Mouse (Mus musculus): ENCODE measurements around the gene Limk1. TPM values are rescaled to one million over a fixed set of nuclear protein-coding genes. Genes with fewer than 3 reads are reported as not detected.

Limk1 gene
- polyA plus RNA-seq, 1 experiment from 2014 or later: 20.3 TPM

Other genes starting within 250 kb of the Limk1 start
- gene Gtf2ird1, start 231.9 kb downstream of the Limk1 start, polyA plus RNA-seq (2015; fragmentation: Nextera tagmentation; extraction: Ambion mirVana): 63.1 and 85.8 TPM in 2 replicates
- 11.9 and 12.6 TPM in 2 replicates for gene Clip2, start 136.2 kb downstream of the Limk1 start, polyA plus RNA-seq (2015; fragmentation: Nextera tagmentation; extraction: Ambion mirVana)
- gene Syna, start 128.4 kb downstream of the Limk1 start, polyA plus RNA-seq (2015; fragmentation: Nextera tagmentation; extraction: Ambion mirVana): 0.31 and 0.85 TPM in 2 replicates
- 184 and 214 TPM in 2 replicates for gene Rfc2, start 107.2 kb downstream of the Limk1 start, polyA plus RNA-seq (2015; fragmentation: Nextera tagmentation; extraction: Ambion mirVana)
- gene Lat2, start 73.6 kb downstream of the Limk1 start, polyA plus RNA-seq (2015; fragmentation: Nextera tagmentation; extraction: Ambion mirVana): 4.9 and 6.2 TPM in 2 replicates
- gene Eif4h, start 49.1 kb downstream of the Limk1 start, polyA plus RNA-seq (2015; fragmentation: Nextera tagmentation; extraction: Ambion mirVana): 338 and 355 TPM in 2 replicates
- gene Eln, start 58.7 kb upstream of the Limk1 start, polyA plus RNA-seq (2015; fragmentation: Nextera tagmentation; extraction: Ambion mirVana): 6.4 and 10.8 TPM in 2 replicates
- not detected in 2 replicates for gene Tmem270, start 218.1 kb upstream of the Limk1 start, polyA plus RNA-seq (2015; fragmentation: Nextera tagmentation; extraction: Ambion mirVana)
- 0.29 and 0.49 TPM in 2 replicates for gene Cldn13, start 226.9 kb upstream of the Limk1 start, polyA plus RNA-seq (2015; fragmentation: Nextera tagmentation; extraction: Ambion mirVana)
- 8.8 and 9.0 TPM in 2 replicates for gene Mettl27, start 243.8 kb upstream of the Limk1 start, polyA plus RNA-seq (2015; fragmentation: Nextera tagmentation; extraction: Ambion mirVana)

Data from neural tube, embryonic 13.5 days (tissue).